Mouse (Mus musculus) megakaryocyte, adult 5-6 weeks (primary cell): Measurements from ENCODE around the gene 1700061G19Rik. TPM values are rescaled to one million over a fixed set of nuclear protein-coding genes. Genes with fewer than 3 reads are reported as not detected.
A peak's percentile ranks its signal among the peaks of the same experiment; 100 is the strongest.
"Not testable (repeated sequence)": the region's sequence is repeated elsewhere in the genome, so short reads cannot be mapped to it uniquely, and the experiment has no call there.

ENCODE experiments used
- ATAC-seq: 2 replicates; pipeline ENCODE4 v1.8.0; 2016; ENCODE audit warnings: mild to moderate bottlenecking, inconsistent platforms; ENCODE audit not compliant: poor library complexity, severe bottlenecking
- total RNA-seq, 2 experiments: library from RNA; stranded (forward) in 1 of 2; stranded (reverse) in 1 of 2; fragments of 153-499, 151-499 nt in 1 of 2; fragments of 221-1000, 200-1000 nt in 1 of 2; gene quantifications; 2 replicates each; pipeline versions ENCODE4 v1.2.3 to v1.2.4; 2015 to 2017

The 1700061G19Rik gene
- total RNA-seq, 2 experiments from 2014 or later: 0.07 to 0.40 TPM

DNA sequence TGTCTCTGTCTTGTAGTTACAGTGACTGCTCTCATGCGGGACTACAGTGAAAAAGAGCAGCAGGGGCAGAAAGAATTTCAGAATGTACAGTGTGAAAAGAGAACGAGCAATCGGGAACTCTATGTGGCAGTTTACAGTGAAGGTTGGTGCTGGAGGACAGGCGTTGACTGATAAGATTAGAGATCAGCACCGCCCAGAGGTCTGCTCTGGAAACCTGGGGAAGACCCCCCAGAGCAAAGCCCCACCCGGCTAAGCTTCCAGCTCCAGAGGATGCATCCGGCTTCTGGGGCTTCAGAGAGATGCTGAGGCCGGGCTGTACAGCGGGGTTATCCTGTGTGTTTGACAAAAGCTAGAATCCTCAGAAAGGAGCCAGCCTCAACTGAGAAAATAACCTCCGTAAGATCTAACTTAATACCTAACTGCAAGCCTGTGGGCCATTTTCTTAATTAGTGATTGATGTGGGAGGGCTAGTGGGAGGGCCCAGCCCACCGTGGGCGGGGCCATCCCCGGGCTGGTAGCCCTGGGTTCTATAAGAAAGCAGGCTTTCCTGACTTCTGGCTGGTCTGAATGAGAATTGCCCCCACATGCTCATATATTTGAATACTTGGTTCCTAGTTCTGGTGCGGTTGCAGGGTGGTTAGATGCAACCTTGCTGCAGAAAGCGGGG is 4.9 kb upstream of the 1700061G19Rik start:
- ATAC-seq: no peak

DNA sequence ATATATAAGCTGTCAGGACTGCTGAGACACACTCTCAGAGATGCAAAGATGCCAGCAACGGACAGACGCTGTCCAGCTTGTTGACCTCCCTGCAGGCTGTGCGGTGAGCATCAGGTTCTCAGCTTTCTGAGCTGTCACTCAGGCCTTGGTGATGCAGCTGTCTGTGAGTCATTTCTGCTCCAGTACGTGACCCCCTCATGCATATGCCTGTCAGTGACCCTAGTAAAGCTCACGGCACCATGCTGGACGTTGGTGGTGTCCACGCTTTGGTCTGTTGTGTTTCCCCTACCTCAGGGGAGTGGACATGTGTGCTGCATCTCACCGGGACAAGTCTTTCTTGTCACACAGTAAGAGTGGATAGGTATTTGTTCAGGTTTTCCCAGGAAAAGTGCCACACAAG is 3.5 kb upstream of the 1700061G19Rik start:
- ATAC-seq: no peak

DNA sequence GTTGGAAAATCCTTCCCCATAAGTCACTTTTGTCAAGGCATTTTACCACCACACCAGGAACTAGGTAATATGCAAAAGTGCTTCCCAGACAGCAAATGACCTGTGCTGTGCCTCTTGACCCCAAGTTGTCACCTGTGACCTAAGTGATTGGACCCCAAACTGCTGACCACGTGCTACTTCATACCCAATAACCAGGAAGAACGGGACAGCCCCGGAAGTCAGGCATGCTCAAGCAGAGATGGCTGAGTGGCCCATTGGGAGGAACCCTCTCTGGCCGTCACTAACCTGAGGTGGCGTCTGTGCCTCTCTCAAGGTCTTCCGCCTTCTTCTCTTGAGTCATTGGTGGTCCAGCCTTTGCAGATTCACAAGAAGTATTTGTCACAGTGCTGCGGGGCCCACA is 2.8 kb upstream of the 1700061G19Rik start:
- no peak for ATAC-seq

DNA sequence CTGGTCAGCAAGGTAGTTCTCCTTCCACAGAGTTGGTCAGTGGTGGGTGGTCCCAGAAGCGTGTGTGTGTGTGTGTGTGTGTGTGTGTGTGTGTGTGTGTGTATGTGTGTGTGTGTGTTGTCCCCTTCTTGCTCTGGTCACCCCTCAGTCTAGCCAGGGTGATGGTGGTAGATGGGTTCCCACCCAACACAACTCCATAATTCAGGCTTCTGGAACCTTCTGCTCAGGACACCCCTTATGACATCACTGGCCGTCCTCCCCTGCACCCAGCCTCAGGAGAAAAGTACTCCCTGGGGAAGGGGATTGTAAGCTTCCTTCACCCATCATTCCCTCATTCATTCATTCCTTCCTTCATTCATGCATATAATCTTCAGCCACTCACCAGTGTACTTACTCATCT is 1.0 kb upstream of the 1700061G19Rik start, which contains the start of gene Acsbg2:
Gene Acsbg2 (minus strand): TSS at position 211 of the 400 bp plus-strand sequence.
- no peak for ATAC-seq

DNA sequence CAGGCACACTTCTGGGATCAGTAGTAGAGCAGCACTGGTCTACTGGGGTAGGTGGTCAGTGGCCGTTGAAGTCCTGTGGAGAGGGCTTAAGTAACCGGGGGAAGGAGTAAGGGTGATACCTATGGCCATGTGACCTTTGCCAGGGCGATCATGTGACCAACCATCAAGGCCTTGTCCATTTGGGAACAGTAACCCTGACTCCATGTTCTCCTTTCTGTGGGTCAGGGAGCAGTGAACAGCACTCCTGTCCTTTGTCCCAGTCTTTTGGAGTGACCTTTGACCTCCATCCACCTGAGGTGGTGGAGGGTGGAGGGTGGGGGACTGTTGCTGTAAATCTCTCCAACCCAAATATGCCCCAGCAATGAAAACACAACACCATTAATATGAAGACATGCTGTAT is 1.2 kb downstream of the 1700061G19Rik start:
- ATAC-seq: no peak

DNA sequence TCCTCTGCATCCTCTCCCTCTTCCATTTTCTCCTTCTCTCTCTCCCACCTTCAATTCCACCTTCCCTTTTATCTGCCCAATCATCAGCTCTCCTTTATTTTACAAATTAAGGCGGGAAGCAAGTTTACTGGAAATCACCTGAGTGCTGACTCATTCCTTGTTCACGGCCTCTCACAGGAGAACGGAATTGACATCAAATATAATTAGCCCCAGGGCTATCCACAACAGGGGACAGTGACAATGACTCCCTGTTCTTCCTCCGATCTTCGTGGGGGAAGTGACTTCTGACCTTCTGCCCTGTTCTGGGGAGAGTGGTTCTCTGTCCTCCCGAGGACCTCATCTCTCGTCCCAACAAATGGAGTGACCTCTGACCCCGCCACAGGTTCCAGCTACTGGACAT is 1.7 kb downstream of the 1700061G19Rik start:
- ATAC-seq: no peak

DNA sequence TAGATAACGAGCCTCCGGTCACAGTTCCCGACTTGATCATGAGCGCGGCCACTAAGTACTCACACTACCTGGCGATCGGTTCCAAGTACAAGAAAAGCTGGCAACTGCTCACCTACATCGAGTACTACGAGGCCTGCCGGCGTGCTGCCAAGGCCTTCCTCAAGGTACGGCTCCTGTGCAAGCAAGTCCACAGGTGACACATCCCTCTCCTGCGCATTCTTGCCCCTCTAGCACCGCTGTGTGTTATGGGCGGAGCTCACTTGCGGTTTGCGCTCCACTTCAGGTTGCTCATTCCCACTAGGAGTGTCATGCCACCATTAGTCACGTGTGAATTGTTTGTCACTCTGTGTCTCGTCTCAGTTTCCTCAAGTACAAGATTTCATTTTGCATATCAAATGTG is 2.1 kb downstream of the 1700061G19Rik start:
- ATAC-seq: no peak

DNA sequence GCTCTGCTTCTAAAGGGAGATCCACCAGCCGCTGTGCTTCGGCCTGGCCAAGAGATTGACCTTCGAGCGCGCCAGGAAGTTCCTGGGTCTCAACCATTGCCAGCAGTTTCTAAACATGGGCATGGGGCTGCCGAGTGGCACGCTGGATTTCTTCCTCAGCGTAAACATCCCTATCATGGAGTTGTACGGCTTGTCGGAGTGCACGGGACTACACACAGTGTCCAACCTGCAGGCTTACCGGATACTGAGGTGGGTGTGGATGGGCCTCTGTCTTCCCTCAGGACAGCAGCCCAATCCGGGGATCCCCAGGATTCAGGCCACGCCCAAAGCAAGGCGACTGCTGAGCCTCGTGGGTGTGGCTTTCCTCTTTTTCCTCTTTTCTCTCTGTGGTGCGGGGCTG is 8.3 kb downstream of the 1700061G19Rik start:
- ATAC-seq: peak; percentile 78

DNA sequence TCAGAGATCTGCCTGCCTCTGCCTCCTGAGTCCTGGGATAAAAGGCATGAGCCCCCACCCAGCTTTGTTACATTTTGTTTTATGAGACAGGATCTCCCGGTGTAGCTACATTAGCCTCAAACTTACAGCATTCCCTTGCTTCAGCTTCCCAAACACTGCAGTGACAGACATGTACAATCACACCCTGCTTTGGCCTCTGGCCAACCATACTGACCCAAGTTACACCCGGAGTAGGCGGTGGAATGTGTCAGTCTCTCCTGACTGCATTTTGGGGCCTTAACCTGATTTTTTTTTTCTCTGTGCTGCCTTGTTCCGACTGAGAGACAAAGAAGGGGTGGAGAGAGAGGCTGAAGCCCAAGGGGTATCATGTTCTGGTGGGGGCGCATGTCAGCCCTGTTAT is 9.1 kb downstream of the 1700061G19Rik start:
- ATAC-seq: no peak

DNA sequence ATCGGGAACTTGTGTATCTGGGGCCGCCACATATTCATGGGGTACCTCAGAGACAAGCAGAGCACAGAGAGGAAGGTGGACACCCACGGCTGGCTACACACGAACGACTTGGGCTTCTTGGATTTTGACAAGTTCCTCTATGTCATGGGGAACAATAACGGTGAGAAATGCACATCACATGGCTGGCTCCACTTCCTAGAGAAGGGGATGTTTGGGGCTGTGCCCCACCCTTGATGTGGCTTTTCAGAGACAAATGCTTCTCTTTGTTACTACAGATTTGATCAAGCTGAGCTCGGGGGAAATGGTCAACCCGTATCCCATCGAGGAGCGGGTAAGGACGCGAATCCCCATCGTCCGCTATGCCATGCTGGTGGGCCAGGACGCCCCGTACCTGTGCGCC is 9.5 kb downstream of the 1700061G19Rik start:
- ATAC-seq: peak; percentile 47

DNA sequence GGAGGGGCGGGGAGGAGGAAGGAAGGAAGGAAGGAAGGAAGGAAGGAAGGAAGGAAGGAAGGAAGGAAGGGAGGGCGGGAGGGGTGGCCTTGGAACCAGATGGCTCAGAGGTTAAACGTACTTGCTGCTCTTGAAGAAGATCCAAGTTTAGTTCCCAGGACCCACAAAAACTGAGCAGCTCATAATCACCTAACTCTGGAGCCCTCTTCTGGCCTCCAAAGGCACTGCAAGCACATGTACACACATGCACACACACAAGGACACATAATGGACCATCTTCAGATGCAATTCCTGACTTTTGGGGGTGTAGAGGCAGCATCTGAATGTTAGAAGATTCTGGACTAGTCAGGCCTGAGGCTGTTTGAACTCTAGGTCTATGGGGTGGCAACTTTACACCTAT is 12.8 kb downstream of the 1700061G19Rik start:
- no peak for ATAC-seq

DNA sequence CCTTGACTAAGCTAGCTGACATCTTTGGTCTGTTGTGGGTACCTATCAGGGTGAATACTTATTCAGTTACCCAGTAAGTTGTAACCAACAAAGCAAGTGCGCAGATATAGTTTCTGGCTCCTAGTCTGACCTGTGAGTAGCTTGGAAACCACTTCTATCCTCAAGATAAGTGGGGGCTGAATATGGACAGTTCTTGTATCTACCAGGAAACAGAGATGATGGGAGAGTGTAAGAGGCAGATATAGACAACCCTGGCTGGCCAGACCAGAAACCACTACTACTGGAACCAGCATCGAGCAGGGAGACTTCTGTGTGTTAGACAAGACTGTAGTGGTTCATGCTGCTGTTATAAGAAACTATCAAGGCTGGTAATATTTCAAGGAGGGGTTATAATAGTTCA is 14.7 kb downstream of the 1700061G19Rik start:
- ATAC-seq: no peak

DNA sequence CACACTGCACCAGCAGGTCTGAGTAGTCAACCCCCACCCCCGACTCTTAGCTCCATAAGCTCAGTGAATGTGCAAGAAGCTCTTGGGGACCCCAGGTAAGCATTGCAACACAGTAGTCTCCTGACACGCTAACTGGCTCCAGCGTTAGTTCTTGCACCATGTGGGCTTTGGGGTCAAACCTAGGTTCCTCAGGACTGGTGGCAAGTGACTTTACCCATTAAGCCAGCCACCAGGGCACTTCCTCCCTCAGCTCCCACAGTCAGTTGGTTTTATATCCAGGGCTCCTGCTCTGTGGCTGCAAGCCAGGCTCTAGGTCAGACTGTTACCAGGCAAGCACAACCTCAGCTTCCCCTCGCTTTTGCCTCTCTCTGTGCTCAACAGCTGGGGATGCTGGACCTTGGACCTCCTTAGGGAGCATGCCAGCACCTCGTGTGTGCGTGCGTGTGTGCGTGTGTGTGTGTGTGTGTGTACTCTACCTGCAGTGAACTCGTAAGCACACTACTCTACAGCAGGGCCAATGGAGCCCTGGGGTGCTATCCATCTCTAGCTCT is 20.2 kb downstream of the 1700061G19Rik start:
- ATAC-seq: no peak

DNA sequence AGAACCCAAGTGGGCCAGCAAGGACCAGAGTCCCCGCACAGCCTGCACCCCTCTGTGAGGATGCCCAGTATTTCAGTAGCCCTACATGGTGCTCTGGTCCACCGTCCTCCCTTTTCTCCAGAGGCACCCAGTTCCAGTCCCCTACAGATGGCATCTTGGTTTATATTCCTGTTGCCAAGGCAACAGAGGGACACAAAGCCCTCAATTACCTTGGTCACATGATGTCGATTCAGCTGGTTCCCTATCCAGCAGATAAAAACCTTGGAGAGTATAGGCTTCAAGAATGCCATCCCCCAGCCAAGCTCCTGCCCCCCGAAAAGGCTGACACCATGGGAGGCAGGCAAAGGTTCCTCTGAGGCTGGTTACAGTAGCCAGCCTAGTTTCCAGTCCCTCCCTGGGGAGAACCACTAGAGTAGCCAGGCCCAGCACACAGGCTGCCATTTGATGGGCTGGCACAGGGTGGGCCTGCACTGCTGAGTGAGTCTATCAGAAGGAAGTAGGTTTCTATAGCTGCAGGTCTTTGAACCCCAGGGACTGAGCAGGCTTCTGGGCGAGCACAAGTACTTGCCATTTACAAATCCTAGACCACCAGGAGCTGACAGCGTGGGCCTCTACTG is 21.3 kb downstream of the 1700061G19Rik start:
- no peak for ATAC-seq

DNA sequence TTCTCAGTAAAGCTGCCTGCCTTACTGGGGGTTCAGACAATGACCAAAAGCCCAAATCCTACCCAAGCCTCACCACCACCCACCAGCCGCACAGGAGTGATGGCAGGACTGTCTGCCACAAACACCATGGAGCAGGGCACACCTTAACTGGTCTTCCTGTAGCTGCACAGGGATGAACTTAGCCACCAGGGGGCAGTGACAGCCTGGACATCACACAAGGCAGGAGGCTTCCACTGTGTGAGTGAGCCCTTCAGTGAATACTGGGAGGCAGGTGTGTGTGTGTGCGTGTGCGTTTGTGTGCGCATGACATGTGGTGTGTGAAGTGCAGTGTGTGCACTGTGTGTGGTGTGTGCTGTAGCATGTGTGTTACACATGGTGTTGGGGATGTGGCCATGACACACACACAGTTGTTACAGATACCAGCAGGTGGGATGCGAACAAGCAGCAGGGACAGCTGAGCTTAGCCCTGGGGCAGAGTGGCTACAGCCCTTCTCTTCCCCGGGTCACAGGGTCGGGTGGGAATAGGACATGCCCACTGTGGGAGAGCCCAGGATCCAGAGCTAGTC is 22.4 kb downstream of the 1700061G19Rik start:
- ATAC-seq: peak; percentile 92

DNA sequence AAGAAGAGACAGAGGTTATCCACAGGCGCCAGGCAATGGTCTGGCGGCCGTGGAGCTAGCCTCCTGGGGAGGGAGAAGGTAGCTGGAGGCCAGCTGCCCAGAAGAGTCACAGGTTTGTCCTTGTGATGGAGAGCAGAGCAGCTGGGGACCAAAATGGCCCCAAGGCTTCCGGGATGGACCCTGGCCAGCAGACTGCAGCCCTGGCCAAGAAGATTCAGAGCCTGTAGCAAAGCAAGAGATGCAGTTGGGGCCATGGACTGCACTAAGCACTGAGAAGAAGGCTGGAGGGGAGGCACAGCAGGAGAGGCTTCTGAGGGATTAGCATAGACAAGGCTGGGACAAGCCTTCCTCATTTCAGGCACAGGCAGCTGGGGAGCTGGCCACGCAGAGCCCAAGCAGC is 27.4 kb downstream of the 1700061G19Rik start:
- no peak for ATAC-seq

DNA sequence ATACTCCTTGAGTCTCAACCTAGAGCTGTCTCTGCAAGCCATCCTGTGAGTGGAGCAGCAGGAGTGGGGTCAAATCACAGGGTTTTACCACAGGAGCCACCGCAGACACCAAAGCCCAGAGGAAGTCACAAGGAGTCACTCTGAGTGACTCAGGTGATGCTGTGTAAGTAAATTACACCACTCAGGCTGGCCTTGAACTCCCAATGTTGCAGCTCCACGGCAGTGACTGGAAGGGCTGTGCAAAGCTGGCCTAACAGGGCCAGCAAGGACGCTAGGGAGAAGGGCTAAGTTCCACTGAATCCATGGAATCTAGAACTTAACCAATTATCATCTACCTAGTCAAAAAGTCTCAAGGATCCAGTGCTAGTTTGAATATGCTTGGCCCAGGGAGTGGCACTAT is 30.9 kb downstream of the 1700061G19Rik start:
- ATAC-seq: no peak

DNA sequence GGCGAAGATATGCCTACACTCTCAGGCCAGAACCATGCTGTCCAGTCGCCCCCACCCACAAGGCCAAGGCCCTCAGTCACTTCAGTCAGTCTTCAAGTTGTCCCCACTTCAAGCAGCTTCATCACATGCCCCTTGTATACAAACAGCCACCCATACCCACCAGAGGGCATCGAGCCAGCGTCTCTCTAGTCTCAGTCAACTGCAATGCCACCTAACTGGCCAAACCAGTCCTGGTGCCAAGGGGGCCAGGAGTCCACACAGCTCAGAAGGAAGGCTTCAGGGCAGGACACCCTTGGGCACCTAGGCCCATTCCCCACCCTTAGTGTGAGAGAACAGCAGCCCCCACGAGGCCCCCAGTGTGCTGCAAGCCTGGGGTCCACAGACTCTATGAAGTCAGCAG is 31.8 kb downstream of the 1700061G19Rik start:
- no peak for ATAC-seq

DNA sequence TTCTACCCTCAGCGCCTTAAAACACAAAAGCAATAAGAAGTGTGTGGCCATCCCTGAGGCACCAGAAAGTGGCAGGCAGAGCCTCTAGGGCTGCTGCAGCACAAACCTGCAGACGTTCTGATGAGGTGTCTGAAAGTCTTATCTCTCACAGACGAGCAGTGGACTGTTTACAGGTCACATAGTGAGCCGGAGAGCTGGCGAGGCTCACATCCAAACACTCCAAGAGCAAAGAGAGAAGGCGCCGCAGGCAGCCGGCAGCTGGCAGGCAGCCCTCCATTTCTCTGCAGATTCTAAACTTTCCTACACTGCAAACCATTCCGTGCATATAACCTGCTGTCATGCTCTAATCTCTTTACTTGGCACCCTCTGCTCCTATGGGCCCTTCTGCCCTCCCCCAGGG is 32.6 kb downstream of the 1700061G19Rik start:
- ATAC-seq: no peak

DNA sequence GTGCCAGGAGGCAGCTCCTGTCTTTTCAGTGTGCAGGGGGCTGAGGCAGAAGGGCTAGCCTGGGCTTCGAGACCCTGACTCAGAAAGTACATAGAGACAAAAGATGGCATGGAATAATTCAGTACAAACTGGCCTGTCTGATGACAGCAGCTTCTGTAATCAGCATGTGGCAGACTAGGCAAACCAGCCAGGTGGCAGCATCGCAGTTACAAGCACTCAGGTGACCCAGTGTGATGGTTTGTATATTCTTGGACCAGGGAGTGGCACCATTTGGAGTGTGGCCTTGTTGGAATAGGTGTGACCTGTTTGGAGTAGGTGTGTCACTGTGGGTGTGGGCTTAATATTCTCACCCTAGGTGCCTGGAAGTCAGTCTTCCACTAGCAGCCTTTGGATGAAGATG is 34.5 kb downstream of the 1700061G19Rik start:
- not testable (repeated sequence) for ATAC-seq

DNA sequence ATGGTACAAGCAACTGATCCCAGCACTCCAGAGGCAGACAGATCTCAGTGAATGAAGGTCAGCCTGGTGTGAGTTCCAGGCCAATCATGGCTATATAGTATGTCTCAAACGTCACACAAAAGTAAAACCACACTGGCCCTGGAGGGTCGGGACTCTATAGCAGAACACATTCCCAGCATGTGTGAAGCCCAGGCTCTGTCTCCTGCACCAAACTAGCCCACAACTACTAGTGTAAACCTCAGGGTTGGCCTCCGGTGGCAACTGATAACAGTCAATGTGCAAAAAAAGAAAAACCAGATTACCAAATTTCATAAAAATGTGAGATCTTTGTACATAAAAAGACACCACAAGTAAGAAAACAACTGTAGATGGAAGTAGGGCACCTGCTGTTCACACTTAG is 37.7 kb downstream of the 1700061G19Rik start:
- ATAC-seq: no peak

DNA sequence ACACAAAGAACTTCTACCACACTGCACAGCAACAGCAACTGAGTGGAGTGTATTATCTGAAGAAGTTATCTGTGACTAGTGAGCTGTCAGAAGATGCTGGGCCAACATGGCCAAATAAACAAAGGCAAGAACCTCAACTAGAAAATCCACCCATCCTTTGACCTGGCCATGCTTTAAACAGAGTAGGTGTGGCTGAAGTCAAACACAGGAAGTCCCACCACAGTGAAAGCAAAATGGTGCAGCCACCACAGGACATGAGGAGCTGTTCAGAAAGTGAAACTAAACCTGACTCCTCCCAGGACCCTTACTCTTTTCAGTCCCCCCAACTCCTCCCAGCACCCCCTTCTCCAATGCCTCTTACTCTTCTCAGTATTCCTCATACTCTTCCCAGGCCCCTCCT is 38.2 kb downstream of the 1700061G19Rik start:
- ATAC-seq: no peak
